Mouse (Mus musculus): Measurements from ENCODE around the gene Bicral.
"Not testable (repeated sequence)": the region's sequence is repeated elsewhere in the genome, so short reads cannot be mapped to it uniquely, and the experiment has no call there.

The Bicral gene

DNA sequence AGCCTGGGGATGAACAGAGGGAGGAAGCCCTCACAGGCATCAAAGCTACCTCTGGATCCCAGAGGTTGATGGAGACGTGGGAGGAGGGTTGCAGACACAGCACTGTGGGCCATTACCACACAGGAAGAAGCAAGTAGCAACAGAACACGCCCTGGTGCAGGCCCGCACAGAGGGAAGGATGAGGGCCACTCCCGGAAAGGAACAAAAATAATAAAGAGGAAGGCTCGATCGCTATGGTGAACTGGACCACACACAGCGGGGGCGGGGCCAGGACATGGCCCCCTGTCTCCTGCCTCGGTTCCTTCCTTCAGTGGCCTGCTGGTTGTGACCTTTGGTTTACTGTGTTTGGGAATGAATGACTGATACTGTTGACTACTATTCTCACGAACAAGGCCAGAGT is 58.6 kb downstream of the Bicral start:
- DNase-seq (ENCODE audit: low read depth, low spot score): peak; percentile 95

DNA sequence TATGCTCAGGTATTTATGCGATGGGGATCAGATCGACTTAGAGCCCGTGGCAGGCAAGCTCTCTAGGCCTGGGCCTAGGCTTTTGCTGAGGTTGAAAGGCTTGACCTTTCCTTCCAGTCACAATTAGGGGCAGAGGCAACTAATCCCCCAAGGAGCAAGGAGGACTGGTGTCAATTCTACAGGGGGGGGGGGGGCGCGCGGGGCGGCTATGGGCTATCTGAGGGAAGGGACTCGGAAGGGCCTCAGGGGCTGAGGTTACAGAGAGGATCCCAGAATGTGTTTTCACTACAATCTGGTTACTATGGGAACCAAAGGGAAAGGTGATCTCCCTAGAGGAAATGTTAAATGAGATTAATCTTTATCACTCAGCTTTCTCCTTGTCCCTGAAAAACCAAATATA is 60.9 kb downstream of the Bicral start:
- DNase-seq (ENCODE audit: low read depth, low spot score): no peak

DNA sequence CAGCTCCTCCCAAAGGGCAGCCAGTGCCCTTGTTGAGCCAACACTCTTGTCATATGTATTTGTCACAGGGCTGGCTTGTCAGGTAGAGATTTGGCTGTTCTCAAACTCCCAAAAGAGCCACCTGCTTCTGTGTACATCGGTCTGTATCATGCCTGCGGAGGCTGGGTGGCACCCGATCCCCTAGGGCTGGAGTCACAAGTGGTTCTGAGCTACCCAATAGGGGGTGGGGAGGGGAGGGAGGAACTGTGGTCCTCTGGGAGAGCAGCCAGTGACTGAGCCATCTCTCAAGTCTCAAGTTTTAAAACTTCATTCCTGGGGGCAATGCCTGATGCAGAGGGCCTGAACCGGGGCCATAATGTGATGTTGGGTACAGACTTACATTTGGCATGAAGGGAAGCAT is 61.5 kb downstream of the Bicral start:
- DNase-seq (ENCODE audit: low read depth, low spot score): peak; percentile 64

DNA sequence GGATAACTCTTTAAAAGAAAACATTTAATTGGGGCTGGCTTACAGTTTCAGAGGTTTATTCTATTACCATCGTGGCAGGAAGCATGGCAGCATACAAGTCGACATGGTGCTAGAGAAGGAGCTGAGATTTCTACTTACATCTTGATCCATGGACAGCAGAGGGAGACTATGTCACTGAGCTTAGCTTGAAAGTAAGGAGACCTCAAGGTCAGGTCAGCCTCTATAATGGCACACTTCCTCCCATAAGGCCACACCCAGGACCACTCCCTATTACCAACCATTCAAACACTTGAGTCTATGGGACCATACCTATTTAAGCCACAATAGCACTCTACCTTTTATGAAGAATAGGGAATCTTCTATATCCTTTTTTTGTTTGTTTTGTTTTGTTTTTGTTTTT is 65.3 kb downstream of the Bicral start:
- DNase-seq (ENCODE audit: low read depth, low spot score): peak; percentile 91

DNA sequence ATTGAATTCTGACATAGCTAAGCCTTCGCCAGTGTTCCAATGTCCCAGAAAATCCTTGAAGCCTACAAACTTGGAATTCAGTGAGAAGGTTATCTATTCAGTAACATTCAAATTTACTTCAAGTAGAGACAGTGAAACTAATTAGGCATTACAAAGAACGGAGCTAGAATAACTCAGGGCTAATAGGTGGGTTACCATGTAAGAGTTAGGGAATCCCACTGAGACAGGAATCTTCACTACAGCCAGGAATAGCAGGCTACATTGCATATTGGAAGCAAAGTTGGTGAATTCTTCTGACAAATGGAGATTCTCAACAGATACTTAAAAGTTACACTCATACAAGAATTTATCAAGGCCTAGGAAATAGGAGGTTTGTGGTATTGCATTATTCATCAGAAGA is 70.3 kb downstream of the Bicral start:
- not testable (repeated sequence) for DNase-seq (ENCODE audit: low read depth, low spot score)

DNA sequence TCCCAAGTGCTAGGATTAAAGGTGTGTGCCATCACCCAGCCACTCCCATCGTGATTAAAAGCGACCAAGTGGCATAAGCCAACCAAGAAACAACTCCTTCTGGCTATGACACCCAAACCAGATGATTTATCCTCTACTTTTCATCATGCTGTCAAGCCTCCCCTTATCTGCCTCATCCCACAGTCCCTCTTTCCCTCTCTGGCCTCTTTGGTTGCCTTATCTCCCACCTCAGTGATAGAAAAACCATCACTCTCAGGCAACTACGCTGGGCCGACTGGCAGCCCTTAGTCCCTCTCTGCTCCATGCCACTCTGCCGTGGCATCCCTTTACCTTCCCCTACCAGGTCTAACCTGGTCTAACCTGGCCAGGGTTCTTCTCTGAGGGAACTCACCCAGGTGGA is 71.3 kb downstream of the Bicral start:
- DNase-seq (ENCODE audit: low read depth, low spot score): no peak

DNA sequence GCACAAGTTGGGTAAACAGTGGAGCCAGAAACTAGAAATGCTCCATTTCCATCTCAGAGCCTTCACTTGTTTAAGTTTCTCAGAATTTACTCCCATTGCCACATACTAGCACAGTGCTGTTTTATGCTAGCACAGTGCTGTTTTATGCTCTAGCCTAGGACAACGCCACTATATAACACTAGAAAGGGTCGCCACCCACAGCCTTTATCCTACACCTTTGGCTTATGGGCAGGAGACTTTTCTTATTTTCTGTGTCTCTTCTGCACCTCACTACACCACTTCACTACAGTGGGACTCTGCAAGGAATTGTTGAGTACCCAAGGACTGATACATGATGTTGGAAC is 75.1 kb downstream of the Bicral start:
- DNase-seq (ENCODE audit: low read depth, low spot score): no peak

DNA sequence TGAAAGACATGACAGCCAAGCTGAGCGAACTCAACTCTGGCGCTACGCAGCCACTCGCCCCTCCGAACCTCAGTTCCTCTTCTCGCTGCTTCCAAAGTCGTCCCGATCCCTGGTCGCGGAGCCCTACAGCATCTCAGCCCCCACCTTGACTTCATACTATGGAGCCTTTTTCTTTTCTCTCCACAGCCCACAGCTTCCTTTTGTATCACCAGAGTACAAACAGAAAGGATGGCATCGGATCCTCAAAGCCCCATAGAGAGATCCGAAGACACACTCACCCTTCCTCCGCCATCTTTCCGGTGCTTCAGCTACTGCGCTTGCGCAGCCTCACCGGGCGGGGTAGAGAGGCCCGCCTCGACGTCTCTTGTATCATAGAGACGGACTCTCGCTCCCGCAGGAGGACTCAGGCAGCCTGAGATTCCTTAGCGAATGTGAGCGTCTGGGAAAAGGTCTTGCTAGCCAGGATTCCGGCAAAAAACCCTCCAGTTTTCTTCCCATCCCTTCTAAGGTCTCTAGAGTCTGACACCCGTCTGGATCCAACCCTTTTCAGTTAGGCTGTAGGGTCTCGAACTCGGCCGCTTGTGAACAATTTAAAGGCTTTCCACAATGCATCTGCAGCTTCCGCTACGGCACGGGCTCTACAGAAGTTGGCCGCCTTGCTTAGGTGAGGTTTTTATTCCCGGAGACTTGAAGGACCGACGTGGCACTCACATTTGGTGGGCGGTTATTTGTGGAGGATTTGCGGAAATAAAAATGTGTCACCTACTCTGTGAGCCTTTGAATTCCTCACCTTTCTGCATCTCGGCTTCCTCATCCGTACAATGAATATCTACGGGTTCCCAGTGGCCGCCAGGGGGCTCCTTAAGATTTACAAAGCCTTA is 75.7 kb downstream of the Bicral start, which contains the start of gene Rpl7l1:
Gene Rpl7l1, minus strand, starts transcription at position 332 of the 881 bp plus-strand sequence.
- DNase-seq (ENCODE audit: low read depth, low spot score): peak; percentile 97

DNA sequence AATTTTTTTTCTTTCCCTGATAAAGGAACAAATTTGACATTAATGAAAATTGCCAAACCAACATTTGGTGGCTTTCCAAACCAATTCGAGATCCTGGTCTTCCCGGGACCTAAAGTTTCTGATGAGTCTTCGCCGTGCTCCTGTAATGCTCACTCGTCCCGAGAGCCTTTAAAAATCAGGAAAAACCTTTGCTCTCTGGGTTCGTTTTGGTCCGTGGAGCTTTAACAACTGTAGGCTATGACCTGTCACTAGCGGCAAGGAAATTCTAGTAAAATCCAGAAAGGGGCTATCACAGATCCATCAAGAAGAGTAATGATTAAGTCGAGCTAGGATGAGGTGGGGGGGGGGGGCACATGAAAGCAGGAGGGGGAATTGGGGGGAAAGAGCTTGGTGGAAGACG is 76.4 kb downstream of the Bicral start:
- no peak for DNase-seq (ENCODE audit: low read depth, low spot score)

DNA sequence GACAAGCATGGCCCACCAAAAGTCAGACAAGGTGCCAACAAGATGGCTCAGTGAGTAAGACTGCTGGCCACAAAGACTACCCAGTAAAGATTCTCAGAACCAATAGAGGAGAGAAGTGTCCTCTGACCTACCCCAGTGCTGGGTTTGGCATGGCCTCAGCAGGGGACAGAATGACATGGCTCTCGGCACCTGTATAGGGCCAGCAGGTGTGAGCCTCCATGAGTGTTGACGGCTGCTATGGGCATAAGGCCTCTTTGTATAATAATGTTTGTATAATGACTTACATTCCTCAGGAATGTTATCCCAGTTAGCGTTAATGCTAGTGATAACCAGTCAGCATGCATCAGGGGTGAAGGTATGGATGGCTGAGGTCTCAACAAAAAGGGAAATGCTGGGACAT is 82.2 kb downstream of the Bicral start:
- DNase-seq (ENCODE audit: low read depth, low spot score): no peak

DNA sequence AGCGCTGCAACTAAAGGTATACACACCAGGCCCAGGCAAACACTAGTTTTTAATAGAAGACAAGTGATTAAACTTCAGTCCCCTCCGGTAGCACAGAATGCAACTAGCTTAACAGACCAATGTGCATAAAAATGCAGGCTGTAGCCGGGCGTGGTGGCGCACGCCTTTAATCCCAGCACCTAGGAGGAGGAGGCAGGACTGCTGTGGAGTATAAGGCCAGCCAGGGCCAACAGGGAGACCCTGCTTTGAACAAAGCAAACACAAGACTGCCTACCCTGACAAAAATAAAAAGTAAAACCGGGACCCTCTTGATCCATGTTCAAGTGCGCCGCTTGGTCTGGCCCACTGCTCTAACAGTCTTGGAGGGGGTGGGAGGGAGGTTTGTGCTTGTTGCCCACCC is 83.2 kb downstream of the Bicral start:
- no peak for DNase-seq (ENCODE audit: low read depth, low spot score)

DNA sequence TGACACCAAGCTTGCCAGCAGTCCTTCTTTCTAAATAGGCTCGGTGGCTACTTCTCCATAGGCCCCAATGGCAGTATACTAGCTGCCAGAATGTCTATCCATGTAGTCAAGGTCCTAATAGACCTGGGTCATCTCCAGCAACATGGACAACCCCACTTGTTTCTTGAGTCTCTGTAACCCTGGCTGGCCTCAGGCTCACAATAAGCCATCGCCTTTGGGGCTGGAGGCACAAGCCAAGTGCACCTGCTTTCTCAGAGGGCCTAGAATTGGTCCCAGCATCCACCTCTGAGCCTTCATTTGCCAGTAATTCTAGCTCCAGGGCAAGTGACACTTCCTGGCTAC is 84.2 kb downstream of the Bicral start:
- no peak for DNase-seq (ENCODE audit: low read depth, low spot score)

DNA sequence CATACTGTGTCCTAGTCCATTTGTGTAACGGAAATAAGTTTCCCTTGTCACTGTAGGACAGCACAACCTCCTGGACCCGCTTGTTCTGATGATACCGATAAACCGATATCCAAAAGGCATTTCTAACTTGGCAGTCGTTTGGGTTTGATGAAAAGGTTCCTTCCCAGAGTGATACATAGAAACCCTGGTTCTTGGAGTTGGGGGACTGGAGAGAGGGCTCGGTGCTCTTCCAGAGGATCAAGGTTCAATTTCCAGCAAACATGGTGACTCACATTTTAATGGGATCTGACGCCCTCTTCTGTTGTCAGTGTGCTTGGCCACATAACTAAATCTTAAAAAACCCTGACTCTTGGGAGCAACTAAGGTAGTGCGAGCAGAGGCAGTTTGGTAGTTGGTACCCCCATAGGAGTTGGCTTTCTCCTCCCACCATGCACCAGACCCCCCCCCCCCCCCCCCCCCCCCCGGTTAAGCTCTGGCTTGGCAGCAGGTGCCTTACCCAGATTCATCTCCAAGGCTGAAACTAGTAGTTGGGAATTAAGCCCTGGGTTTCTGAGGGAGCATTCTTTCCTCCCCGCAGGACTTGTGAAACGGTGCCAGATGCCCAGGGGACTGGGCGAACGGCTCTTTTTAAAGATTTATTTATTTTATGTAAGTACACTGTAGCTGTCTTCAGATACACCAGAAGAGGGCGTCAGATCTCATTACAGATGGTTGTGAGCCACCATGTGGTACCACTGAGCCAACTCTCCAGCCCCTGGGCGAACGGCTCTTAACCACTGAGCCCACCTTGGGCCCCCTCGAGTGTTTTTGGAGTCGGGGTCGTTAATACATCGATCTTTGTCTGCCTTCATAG is 84.8 kb downstream of the Bicral start:
- DNase-seq (ENCODE audit: low read depth, low spot score): peak; percentile 57

DNA sequence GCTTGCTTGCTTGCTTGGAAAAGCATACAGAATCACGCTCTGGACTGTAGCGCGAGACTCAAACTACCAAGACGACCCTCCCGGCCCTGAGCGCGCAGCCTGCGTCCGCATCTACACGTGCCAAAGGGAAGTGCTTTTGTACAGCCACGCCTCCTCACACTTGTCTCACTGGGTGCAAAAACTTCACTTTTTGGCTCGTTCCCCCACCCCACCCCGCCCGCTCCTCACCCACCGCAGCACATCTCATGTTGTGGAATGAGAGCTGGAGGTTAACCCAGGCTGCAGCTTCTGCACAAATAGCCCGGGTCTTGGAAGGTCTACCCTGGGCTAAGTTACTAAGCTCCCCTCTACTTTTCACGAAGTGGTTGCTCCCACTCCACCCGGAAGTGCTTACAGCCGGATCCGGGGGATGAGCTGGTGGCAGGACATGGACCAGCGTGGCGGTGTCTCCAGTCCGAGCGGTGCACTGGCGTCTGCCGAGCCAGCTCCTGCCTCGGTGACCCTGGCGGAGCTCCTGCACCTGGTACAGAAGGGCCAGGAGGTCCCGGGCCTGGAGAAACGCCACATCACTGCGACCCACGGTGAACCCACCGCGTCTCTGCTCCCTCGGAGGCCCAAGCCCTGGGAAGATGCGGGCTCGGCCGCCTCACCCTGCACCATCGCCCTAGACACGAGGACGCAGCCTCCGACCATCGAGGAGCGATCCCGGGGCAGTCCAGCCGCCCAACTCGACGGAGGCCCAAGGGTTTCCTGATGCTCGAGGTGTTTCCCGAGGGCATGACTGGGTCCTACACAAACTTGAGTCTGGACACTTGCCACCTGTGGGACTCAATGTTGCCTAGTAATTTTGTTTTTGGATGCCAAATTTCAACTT is 85.6 kb downstream of the Bicral start, which contains the start of gene 2310039H08Rik:
Gene 2310039H08Rik, plus strand, starts transcription at position 232 of the 874 bp plus-strand sequence.
- DNase-seq (ENCODE audit: low read depth, low spot score): peak; percentile 95

DNA sequence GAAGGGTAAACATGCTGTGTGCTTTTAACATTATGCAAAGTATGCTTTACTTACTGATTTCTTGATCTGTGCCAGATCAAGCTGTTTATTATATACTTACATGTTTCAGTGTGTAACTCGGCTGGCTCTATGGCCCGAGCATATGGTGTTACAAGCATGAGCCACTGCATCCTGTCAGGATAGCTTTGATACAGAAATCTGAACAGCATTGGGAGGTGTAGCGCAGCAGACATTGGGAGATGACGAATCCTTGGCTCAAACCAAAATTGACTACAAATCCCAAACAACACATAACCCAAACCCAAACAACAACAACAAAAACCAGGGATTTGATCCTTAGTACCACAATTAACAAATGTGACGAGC is 86.3 kb downstream of the Bicral start:
- no peak for DNase-seq (ENCODE audit: low read depth, low spot score)

DNA sequence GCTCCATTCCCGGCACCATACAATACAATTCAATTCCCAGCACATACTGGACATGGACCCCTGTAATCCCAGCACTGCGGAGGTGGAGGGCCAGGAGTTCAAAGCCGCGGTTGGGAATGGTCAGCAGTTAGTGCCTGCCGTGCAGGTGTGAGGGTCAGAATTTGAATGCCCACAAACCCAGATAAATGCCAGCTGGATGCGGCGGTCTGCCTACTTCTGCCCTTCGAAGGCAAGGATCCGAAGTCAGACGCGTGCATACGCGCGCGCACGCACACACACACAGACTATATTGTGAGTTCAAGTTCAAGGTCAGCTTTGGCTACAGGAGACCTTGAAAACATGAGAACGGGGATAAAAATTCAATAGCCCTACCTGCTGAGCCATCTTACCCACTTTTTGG is 86.7 kb downstream of the Bicral start:
- no peak for DNase-seq (ENCODE audit: low read depth, low spot score)

DNA sequence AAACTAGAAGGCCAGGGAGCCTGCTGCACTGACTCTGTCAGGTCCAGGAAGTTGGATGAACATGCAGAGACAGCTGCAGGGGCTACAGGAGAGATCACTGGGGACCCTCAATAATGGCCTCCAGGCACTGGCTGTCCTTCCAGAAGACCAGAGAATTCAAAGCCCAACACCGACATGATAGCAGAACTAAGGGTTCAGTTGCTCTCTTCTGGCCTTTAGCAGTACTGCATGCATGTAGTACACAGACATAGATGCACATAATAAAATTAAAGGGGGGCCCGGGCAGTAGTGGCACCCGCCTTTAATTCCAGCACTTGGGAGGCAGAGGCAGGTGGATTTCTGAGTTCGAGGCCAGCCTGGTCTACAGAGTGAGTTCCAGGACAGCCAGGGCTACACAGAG is 87.3 kb downstream of the Bicral start:
- peak; percentile 46 for DNase-seq (ENCODE audit: low read depth, low spot score)

DNA sequence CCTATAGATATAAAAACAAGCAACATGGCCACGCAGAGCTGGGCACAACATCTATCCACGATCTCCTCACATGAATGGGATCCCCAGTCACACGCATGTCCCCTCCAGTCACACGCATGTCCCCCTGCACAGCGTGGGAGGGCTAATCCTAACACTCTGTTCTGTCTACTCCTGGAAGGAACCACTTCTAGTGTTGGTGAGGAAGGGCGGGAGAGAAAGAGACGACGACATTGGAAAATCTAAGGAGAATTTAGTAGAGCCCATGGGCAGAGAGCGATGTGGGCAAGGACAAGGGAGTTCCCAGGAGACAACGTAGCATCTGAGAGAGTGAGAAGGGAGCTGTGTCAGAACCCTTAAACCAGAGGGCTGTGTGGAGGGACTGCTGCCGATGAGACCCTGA is 87.7 kb downstream of the Bicral start:
- no peak for DNase-seq (ENCODE audit: low read depth, low spot score)

DNA sequence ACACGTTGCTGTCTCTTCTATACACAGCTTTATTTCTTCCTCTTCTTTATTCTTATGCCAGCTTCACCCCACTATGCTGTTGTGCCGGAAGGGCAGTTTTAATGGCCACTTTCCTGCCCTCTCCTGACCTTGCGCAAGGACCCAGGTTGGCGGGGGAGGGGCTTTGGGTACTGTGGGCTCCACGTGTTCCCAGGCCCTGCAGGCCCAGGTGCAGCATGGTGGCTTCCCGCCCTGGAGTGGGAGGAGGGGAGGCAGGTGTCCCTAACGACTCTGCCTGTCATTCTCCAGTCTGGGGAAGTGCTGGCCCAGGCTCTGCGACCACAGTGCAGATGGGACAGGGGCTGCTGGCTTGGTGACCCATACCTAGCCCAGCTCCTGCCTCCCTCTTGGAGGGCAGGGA is 90.4 kb downstream of the Bicral start:
- DNase-seq (ENCODE audit: low read depth, low spot score): no peak

DNA sequence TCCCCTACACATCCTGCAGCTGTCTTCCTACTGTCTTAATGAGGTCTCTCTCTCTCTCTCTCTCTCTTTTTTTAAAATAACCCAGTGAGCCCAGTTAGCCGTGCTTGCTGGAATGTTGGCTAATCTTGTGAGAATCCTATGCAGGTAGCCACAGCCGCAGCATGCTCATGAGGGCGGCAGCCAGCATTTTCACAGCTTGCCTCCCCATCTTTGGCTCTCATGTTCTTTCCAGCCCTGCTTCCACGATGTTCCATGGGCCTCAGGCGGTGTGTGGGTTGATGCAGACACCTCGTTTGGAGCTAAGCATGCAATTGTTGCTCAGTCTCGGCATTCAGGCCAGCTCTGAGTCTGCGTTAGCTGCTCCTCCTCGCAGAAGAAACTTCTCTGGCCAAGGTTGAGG is 93.4 kb downstream of the Bicral start:
- not testable (repeated sequence) for DNase-seq (ENCODE audit: low read depth, low spot score)

DNA sequence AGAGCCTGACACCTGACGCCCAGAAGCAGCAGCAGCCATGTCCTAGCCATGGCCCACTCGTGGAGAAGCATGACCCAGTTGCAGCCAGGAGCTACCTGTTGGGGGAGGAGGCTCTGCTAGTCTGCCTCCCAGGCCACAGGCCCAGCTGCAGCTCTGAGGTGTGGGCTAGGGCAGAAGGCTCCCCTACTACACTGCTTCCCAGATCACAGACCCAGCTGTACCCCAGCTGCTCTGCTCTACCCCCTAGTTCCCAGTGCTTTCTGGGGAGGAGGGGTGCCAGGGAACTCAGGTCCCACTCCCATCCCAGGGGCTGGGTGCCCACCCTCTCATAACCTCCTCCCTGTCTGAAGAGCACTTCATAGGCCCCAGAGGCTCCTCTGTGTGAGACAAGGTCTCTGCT is 94.7 kb downstream of the Bicral start, which contains the start of gene Ptcra:
Gene Ptcra, minus strand, starts transcription at position 169 of the 400 bp plus-strand sequence.
- no peak for DNase-seq (ENCODE audit: low read depth, low spot score)

DNA sequence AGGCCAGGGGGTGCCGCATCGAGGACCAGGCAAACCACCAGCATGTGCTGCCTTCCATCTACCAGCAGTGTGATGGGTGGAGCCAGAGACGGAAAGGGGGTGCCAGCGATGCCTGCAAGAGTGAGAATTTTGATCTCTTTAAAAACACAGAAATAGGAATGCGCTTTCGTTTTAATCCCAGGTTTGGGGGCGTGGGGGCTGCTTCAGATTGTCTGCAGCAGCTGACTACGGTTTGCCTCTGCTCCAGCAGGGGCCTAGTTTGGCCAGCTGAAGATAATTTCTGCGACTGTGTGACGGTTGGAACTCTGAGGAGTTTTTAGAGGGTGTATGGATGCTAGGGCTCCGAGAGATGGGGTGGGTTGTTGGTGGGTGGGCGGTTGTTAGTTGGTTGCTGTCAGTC is 99.5 kb downstream of the Bicral start:
- no peak for DNase-seq (ENCODE audit: low read depth, low spot score)

Measured in ZHBTc4 (cell line).